Comparison of ENCODE assay signal across 17 mouse cellular contexts in the genomic region with DNA sequence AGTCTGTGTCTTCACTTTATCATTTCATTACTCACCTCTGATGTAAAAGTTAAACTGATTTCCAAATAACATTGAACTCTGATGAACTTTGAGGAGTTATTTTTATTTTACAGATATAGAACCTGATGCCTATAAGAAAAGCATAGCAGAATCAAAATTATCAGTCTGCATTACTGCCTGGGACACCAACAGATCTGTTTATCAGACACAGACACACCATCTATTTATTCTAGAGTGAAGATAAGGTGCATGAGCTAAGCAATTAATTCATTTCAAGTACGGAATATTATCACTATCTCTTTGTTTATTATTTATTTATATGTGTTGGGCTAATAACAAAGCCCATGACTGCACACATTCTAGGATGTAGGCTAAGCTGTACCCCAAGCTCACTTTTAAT.
"Had no signal": no experiment of that assay in that cellular context is flagged by ENCODE, and none has a peak within 500 bp of the region (broad histone marks: within the 10 kb centered on the region; RNA-seq: fewer than 3 reads in every experiment).

No protein-coding gene starts in this region.

- DNase-seq: retina, postnatal 1 day; right cerebral cortex, adult 18-20 months; right cerebral cortex, postnatal 14 days; right cerebral cortex, postnatal 25 days; right cerebral cortex, postnatal 4 days; spleen, adult 18-20 months; thymus, adult 18-20 months; thymus, adult 2 months; thymus, postnatal 14 days; thymus, postnatal 25 days; thymus, postnatal 36 days; thymus, postnatal 4 days had no signal

- H3K36me3 ChIP-seq: neural tube, embryonic 12.5 days; neural tube, embryonic 13.5 days; neural tube, embryonic 15.5 days; stomach, embryonic 15.5 days had no signal

- H3K4me3 ChIP-seq: neural tube, embryonic 12.5 days; neural tube, embryonic 13.5 days; neural tube, embryonic 15.5 days; stomach, embryonic 15.5 days had no signal

- H3K4me1 ChIP-seq: neural tube, embryonic 12.5 days; stomach, embryonic 15.5 days had no signal

- H3K27me3 ChIP-seq: neural tube, embryonic 12.5 days; neural tube, embryonic 13.5 days; neural tube, embryonic 15.5 days; stomach, embryonic 15.5 days had no signal

- H3K27ac ChIP-seq: neural tube, embryonic 12.5 days; neural tube, embryonic 13.5 days; neural tube, embryonic 15.5 days; stomach, embryonic 15.5 days; stomach, postnatal 0 days had no signal

- H3K9ac ChIP-seq: neural tube, embryonic 12.5 days; neural tube, embryonic 13.5 days; neural tube, embryonic 15.5 days; stomach, embryonic 15.5 days had no signal

- H3K9me3 ChIP-seq: neural tube, embryonic 12.5 days; neural tube, embryonic 13.5 days; neural tube, embryonic 15.5 days; stomach, embryonic 15.5 days had no signal
